Mouse (Mus musculus) brain, embryonic 14.5 days (tissue): ENCODE results near the gene Tmem56.

Experiments
- CTCF ChIP-seq: fragments of 200-500 bp; IDR thresholded peaks from 2 replicates; pipeline ENCODE4 v1.5.1; 2012; ENCODE audit warnings: inconsistent platforms, mild to moderate bottlenecking, moderate library complexity, borderline replicate concordance; ENCODE audit not compliant: insufficient read depth, insufficient read length; ENCODE audit errors: extremely low read depth
- POLR2A ChIP-seq: fragments of 200-500 bp; IDR thresholded peaks from 2 replicates; pipeline ENCODE4 v1.6.1; 2012; ENCODE audit warnings: mild to moderate bottlenecking, inconsistent platforms, borderline replicate concordance; ENCODE audit not compliant: poor library complexity, insufficient read depth, insufficient read length, severe bottlenecking; ENCODE audit errors: extremely low read depth

DNA sequence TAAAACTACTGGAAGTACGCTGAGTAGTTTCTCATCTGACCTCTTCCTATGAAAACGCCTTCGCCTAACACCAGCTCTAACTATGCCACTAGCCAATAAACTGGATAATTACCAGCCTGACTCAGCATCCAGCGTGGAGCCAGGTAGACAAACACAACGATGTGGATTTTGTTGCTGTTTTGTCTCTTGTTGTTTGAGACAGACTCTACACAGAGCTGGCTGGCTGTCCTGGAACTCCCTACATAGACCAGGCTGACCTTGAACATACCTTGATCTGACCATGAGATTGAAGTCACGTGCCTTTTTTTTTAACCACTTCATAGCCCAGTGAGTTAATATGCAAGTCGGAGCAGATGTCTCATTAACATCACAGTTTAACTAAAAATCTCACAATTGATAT lies 27.4 kb downstream of the Tmem56 start:
- no peak for TF ChIP-seq CTCF
- TF ChIP-seq POLR2A = no peak
